Mouse (Mus musculus) embryonic facial prominence, embryonic 10.5 days (tissue): ENCODE measurements at regions not wholly inside any gene's neighbourhood (a gene's known extent, or its start where the extent isn't known, plus 50 kb on each side); places are given as distances from the start of the nearest gene placed in this dataset.
"Not testable (repeated sequence)": the region's sequence is repeated elsewhere in the genome, so short reads cannot be mapped to it uniquely, and the experiment has no call there.

ENCODE experiments used
- DNase-seq: peaks from one replicate; pipeline ENCODE4 v3.0.0-alpha.2; 2017; ENCODE audit warnings: low spot score
- H3K27ac ChIP-seq: fragments of 300-500 bp; sonication (generic); replicated peaks from 2 replicates; pipeline ENCODE4 v1.5.1; 2016; ENCODE audit warnings: mild to moderate bottlenecking
- H3K27me3 ChIP-seq: fragments of 300-500 bp; sonication (generic); replicated peaks from 2 replicates; pipeline ENCODE4 v1.6.1; 2016; ENCODE audit warnings: low read depth, mild to moderate bottlenecking; ENCODE audit not compliant: poor library complexity, severe bottlenecking
- H3K36me3 ChIP-seq: fragments of 300-500 bp; sonication (generic); replicated peaks from 2 replicates; pipeline ENCODE4 v1.6.1; 2016; ENCODE audit warnings: mild to moderate bottlenecking, moderate library complexity
- H3K4me1 ChIP-seq: fragments of 300-500 bp; sonication (generic); 2 replicates; pipeline ENCODE4 v1.6.1; 2016
- H3K4me3 ChIP-seq: fragments of 300-500 bp; sonication (generic); 2 replicates; pipeline ENCODE4 v1.5.1; 2016; ENCODE audit warnings: mild to moderate bottlenecking, moderate library complexity
- H3K9me3 ChIP-seq: fragments of 300-500 bp; sonication (generic); 2 replicates; pipeline ENCODE4 v1.6.1; 2016; ENCODE audit warnings: mild to moderate bottlenecking
- WGBS: fragments of 180-500 bp; shearing (Covaris S2); methylation state at CpG from one replicate; pipeline ENCODE4 v1.1.7; 2016; 5-methylcytosine and 5-hydroxymethylcytosine counted together

DNA sequence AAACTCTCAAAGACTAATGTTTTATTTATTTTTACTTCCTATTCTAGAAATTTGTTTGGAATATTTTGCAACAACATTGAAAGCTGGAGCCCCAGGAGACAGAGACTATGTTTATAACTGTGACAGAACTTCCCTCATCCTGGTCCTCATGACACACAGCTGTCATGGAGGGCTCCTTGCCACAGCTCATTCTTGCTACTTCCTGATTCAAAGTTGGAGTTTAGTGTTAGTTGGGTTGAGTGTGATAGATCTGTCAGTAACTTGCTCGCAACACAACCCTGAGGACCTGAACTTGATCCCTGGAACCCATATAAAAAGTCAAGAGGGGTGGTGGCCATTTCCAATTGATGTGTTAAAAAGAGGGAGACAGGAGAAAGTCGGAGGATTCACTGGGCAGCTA is 328.3 kb upstream of the Nox3 start:
- H3K27me3 ChIP-seq: no peaks in the 10 kb centered on the region
- no peak for DNase-seq
- no peak overlapping the region for H3K4me3 ChIP-seq
- 84% methylated on average over 2 of the region's 2 CpGs for WGBS
- no peak overlapping the region for H3K27ac ChIP-seq
- no peaks in the 10 kb centered on the region for H3K9me3 ChIP-seq
- no peaks in the 10 kb centered on the region for H3K36me3 ChIP-seq
- no peaks in the 10 kb centered on the region for H3K4me1 ChIP-seq

DNA sequence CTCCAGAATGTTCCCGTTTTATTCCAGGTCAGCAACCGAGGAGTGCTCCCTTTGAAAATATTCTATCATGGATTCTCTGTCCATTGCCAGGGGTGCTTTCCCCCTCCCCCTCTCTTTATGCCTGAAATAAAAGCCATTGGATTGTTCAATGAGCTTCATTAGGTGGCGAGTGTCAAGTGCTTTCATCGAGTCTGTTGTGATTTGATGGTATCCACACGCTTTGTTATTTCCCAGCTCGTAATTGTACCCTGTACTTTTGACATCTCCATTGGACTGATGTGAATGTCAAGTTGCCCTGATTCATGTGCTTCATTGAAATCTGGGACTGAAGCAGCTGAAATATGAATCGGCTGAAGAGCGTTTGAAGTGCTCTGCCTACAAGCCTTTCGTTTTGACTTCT is 333.1 kb upstream of the Nox3 start:
- H3K9me3 ChIP-seq: no peaks in the 10 kb centered on the region
- no peaks in the 10 kb centered on the region for H3K36me3 ChIP-seq
- WGBS: 80% methylated on average over 9 of the region's 9 CpGs
- no peak overlapping the region for H3K4me3 ChIP-seq
- DNase-seq: no peak
- H3K27ac ChIP-seq: no peak overlapping the region
- no peaks in the 10 kb centered on the region for H3K4me1 ChIP-seq
- no peaks in the 10 kb centered on the region for H3K27me3 ChIP-seq

DNA sequence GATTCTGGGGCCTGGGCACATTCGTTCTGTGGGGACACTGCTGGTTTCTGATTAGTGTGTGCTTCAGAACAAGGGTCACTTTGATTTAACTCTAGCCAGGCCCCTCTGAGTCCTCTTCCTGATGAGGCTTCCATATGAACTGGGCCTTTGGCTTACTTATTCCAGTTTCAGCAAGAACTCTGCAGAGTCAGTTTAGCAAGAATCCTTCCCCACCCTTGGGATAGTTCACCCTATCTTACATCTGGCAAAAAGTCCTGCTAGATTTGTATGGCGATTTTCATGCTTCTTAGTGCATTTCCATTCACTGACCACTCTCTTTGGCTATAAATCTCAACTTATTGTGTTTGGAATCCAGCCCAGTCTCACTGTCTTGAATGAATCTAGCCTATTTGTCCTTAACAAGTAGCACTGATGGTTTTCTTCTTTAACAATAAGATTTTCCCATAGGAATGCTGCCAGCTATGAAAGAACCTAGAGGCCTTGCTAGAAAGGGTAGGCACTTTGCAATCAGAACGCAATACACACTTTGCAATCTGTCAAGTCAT is 338.8 kb upstream of the Nox3 start:
- 76% methylated on average over 3 of the region's 3 CpGs for WGBS
- Histone ChIP-seq H3K4me3 (no peak overlapping the region), H3K9me3 (no peaks in the 10 kb centered on the region), H3K27me3 (no peaks in the 10 kb centered on the region), H3K27ac (no peak overlapping the region), H3K4me1 (no peaks in the 10 kb centered on the region), H3K36me3 (no peaks in the 10 kb centered on the region)
- DNase-seq: no peak

DNA sequence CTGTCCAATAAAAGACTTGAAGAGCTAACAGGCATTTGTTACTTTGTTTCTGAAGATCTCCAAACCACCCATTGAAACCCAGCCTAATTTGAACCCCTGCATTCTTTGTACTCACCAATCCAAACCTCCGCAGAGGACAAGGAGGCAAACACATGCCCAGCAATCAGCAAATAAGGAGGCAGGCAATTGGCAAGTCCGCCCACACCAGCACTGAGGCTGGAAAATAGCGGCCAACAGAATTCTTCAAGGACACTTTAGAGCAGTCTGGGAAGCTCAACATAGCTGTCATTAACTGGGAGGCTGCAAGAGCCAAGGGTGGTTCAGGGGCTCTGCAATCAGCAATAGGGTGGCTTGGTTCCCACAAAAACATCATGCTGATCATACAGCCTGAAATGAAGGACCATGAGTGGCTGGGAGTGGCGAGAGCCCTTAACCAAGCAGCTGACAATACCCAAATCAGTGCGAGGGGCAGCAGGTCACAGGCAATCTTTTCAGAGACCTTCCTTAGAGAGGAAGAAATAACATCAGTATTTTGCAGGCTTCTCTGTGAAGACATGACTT is 344.1 kb upstream of the Nox3 start:
- H3K9me3 ChIP-seq: no peaks in the 10 kb centered on the region
- peaks cover 5% of the 10 kb centered on the region; the same call in 1 of the 2 replicates for H3K4me1 ChIP-seq
- H3K27me3 ChIP-seq: no peaks in the 10 kb centered on the region
- H3K36me3 ChIP-seq: no peaks in the 10 kb centered on the region
- peak; percentile 35 for DNase-seq
- WGBS: 42% methylated on average over 5 of the region's 5 CpGs
- H3K4me3 ChIP-seq: no peak overlapping the region
- no peak overlapping the region for H3K27ac ChIP-seq

DNA sequence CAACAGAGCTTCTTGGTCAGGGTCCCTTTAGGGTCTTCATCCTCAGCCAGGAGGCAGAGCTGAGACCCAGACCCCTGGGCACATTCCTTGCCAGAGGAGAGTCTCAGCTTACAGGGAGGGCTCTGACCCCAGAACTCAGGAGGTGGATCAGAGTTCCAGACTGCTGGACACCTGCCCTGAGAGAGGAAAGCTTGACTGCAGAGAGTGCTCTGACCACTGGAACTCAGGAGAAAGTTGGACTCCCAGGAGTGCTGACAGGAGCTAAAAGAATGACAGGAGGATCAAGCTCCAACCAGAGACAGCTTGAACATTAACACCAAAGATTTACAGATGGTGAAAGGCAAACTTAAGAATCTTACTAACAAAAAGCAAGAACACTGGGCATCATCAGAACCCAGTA is 364.1 kb upstream of the Nox3 start:
- not testable (repeated sequence) for H3K4me3 ChIP-seq, H3K4me1 ChIP-seq, DNase-seq, H3K27ac ChIP-seq, H3K36me3 ChIP-seq, H3K9me3 ChIP-seq, H3K27me3 ChIP-seq

DNA sequence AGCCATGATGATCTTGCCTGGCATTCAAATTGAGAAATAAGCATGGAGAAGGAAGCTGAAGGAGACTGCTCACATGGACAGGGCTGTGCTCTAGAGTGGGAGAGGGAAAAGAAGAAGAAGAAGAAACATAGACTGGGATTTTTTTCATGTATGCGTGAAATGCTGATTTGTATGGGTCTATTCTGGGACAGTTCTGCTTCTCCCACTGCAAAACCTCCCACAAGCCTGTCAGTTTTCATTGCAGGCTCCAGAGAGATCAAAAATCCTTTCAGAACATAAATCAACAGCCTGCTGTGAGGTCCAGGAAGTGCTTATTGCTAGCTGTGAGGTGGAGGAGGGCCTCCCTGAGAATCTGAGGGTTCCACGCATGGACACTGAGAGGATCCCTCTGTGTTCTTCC is 377.3 kb upstream of the Nox3 start:
- no peaks in the 10 kb centered on the region for H3K36me3 ChIP-seq
- no peak overlapping the region for H3K4me3 ChIP-seq
- H3K27me3 ChIP-seq: no peaks in the 10 kb centered on the region
- no peak for DNase-seq
- no peaks in the 10 kb centered on the region for H3K4me1 ChIP-seq
- no peaks in the 10 kb centered on the region for H3K9me3 ChIP-seq
- no peak overlapping the region for H3K27ac ChIP-seq
- WGBS: 62% methylated on average over 2 of the region's 2 CpGs

DNA sequence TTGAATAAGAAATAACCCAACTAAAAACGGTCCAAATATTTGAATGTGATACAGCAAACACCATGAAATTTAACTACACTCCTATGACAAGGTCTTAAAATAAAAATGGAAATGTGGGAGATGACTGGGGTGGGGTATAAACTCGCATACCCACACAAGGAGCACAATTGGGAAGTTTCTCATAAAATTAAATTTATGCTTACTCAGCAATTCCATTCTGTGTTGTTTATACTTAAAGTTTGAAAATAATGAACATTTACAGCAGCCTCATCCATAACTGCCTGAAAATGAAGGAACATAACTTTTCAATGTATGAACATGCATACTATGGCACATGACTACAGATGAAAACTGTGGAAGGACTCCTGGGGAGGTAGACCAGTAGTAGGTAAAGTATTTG is 384.5 kb upstream of the Nox3 start:
- Histone ChIP-seq H3K4me3 (no peak overlapping the region), H3K36me3 (no peaks in the 10 kb centered on the region), H3K9me3 (no peaks in the 10 kb centered on the region), H3K27ac (no peak overlapping the region), H3K4me1 (no peaks in the 10 kb centered on the region), H3K27me3 (no peaks in the 10 kb centered on the region)
- no peak for DNase-seq
- WGBS: 80% methylated on average over 2 of the region's 2 CpGs

DNA sequence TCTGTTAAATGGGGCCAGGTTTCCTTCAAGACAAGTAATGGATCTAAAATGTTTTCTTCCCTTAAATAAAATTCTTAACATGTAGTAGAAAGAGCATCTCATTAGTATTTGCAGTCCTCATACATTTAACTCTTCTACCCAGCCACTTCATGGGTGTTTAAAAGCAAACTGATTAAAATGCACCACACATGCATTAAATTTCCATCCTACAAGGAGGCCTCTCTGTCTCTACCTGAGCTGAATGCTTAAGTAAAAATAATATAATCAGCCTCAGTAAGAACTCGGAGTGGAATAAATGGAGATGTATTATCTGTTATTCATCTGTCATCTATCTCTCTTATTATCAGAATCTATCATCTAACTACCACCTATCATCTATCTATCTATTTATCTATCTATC is 398.6 kb upstream of the Nox3 start:
- no peak for DNase-seq
- no peaks in the 10 kb centered on the region for H3K9me3 ChIP-seq
- no peak overlapping the region for H3K4me3 ChIP-seq
- H3K36me3 ChIP-seq: no peaks in the 10 kb centered on the region
- no peaks in the 10 kb centered on the region for H3K4me1 ChIP-seq
- H3K27ac ChIP-seq: no peak overlapping the region
- WGBS: 91% methylated on average over 1 of the region's 1 CpGs
- H3K27me3 ChIP-seq: no peaks in the 10 kb centered on the region

DNA sequence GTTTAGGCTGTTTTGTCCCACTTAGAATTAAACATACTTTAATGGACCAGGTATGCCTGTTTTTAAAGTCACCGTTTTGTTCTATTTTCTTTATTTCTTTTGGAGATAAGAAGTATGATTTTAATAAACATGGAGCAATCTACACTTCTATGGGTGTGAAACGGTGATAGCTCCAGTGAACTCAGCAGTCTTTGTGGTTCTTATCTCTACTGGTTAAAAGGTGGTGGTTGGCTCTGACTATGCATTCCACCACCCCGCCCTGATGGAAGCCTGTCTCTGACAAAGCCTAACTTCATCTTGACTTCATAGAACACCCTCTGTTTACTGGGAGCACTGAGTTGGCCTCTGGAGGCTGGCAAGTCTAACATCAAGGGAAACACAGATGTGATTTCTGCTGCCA is 407.3 kb upstream of the Nox3 start:
- H3K27me3 ChIP-seq: no peaks in the 10 kb centered on the region
- H3K36me3 ChIP-seq: no peaks in the 10 kb centered on the region
- H3K4me3 ChIP-seq: no peak overlapping the region
- H3K27ac ChIP-seq: no peak overlapping the region
- no peak for DNase-seq
- WGBS: 95% methylated on average over 3 of the region's 3 CpGs
- no peaks in the 10 kb centered on the region for H3K9me3 ChIP-seq
- H3K4me1 ChIP-seq: no peaks in the 10 kb centered on the region

DNA sequence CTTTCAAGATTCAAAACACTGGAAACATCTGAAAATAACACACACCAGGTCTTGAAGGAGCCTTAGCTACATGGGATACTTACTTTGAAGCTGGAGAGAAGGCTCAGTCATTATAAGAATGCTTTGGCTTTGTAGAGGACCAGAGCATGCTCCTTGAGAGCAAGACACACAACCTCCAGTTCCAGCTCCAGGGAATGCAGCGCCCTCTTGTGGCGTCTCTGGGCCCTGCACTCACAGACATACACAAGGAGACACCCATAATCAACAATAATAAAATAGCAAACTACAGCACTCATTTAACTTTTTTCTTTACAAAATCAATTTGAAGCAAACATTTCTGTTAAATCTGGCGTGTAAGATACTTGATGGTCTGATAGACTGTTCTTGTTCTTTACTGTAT is 413.2 kb upstream of the Nox3 start:
- WGBS: 46% methylated on average over 3 of the region's 3 CpGs
- H3K9me3 ChIP-seq: 0 out of 2 replicates have a peak, but pooled peaks cover 2% of the 10 kb centered on the region
- no peak overlapping the region for H3K27ac ChIP-seq
- peak; percentile 34 for DNase-seq
- no peaks in the 10 kb centered on the region for H3K4me1 ChIP-seq
- H3K27me3 ChIP-seq: no peaks in the 10 kb centered on the region
- no peaks in the 10 kb centered on the region for H3K36me3 ChIP-seq
- no peak overlapping the region for H3K4me3 ChIP-seq

DNA sequence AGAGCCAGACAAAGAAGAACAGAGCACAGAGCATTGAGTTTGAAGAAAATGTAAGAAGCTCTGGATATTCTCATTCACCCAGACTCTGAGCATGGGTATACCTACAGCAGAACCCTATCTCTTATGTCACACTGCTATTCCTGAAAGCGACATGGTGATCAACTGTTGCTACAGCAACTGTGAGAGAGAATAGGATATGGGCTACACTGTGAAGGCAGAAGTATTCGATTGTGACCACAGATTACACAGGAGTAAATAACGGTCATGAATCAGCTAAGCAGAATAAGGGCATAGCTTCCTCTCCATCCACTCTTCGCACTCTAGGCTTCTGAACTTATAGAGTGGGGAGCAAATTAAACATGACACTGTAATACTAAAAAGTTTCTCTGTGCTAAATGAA is 417.0 kb upstream of the Nox3 start:
- H3K9me3 ChIP-seq: 0 out of 2 replicates have a peak, but pooled peaks cover 2% of the 10 kb centered on the region
- no peaks in the 10 kb centered on the region for H3K27me3 ChIP-seq
- no peaks in the 10 kb centered on the region for H3K4me1 ChIP-seq
- 84% methylated on average over 4 of the region's 4 CpGs for WGBS
- H3K27ac ChIP-seq: no peak overlapping the region
- H3K4me3 ChIP-seq: no peak overlapping the region
- H3K36me3 ChIP-seq: no peaks in the 10 kb centered on the region
- no peak for DNase-seq

DNA sequence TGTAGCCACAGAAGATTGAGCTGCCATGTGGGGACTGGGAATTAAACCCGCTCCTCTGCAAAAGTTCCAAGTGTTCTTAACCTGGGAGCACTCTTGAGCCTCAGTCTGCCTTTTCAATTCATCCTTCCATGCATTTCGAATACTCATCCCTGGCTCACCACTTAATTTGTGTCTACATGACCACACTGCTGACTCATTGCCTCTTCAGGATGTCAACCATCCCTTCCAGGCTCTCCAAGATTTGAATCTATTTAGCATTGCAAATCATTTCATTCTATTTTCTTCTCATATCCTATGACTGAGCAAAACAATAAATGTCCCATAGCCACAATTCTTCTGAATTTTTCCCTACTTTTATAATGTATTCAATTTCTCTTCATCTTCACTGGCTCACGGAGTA is 420.4 kb upstream of the Nox3 start:
- no peak overlapping the region for H3K4me3 ChIP-seq
- WGBS: 83% methylated on average over 3 of the region's 3 CpGs
- no peak for DNase-seq

DNA sequence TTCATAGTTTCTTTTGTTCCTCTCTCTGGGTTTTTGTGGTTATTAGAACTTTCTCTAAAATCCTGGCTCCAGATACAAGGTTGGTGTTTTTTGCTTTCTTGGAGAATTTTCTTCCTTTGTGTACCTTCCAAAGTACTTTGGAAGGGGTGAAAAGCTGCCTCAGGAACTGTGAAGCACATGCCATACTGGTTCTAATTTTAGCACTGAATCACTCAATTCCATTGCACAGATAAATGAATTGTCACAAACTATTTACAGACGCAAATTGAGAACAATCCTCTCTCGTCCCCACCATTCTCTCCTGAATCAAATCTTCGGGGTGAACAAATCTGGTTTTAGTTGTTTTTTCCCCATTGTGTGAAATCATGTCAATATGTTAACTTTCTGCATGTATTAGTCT is 437.6 kb upstream of the Nox3 start:
- no peak for DNase-seq
- WGBS: 58% methylated on average over 3 of the region's 3 CpGs
- no peaks in the 10 kb centered on the region for H3K4me1 ChIP-seq
- no peaks in the 10 kb centered on the region for H3K36me3 ChIP-seq
- H3K4me3 ChIP-seq: no peak overlapping the region
- no peaks in the 10 kb centered on the region for H3K9me3 ChIP-seq
- H3K27ac ChIP-seq: no peak overlapping the region
- H3K27me3 ChIP-seq: no peaks in the 10 kb centered on the region

More for the DNA sequence above, 420.4 kb upstream of the Nox3 start:
- H3K9me3 ChIP-seq: 0 out of 2 replicates have a peak, but pooled peaks cover 3% of the 10 kb centered on the region
- H3K36me3 ChIP-seq: no peaks in the 10 kb centered on the region
- H3K27ac ChIP-seq: no peak overlapping the region
- no peaks in the 10 kb centered on the region for H3K4me1 ChIP-seq
- no peaks in the 10 kb centered on the region for H3K27me3 ChIP-seq

DNA sequence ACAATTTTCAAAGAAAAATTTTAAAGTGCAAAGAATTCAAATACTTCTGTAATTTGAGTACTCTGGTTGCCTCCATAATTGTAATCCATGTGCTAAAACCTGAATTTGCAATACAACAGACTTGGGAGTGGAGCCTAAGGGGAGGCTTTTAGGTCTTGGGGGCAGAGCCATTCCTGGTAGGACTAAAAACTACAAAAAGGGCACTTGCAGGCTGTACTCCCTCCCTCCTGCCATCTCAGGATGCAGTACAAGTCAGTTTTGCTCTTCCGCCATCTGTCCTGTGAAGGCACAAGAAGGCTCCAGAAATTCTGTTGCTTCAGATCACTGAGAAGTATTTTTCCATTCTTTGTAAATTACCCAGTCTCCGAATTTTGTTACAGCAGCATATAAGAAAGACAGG is 467.4 kb upstream of the Nox3 start:
- Histone ChIP-seq H3K36me3 (no peaks in the 10 kb centered on the region), H3K4me3 (no peak overlapping the region), H3K4me1 (no peaks in the 10 kb centered on the region), H3K9me3 (no peaks in the 10 kb centered on the region), H3K27ac (no peak overlapping the region), H3K27me3 (no peaks in the 10 kb centered on the region)
- no peak for DNase-seq
- 84% methylated on average over 2 of the region's 2 CpGs for WGBS
